ENCODE assay signal across 8 mouse cellular contexts in genomic region chr4:130198694-130199670, GRCm38 (mm10). TPM values are rescaled to one million over a fixed set of nuclear protein-coding genes. Genes with fewer than 3 reads are reported as not detected.
DNase-seq lines count a peak whose midpoint lies in the region; ATAC-seq and TF ChIP-seq lines count a peak whose summit lies in the region.

No protein-coding gene starts in this region.

- H3K9me3 ChIP-seq in embryonic facial prominence, embryonic 15.5 days (replicated peaks), result no peaks in the 10 kb centered on the region
- no peaks in the 10 kb centered on the region for H3K9me3 ChIP-seq in kidney, embryonic 14.5 days (ENCODE audit: control insufficient read depth, low read length)
- no peaks in the 10 kb centered on the region for H3K9me3 ChIP-seq in limb, embryonic 14.5 days (ENCODE audit: control insufficient read depth, low read length)
- H3K9me3 ChIP-seq in midbrain, postnatal 0 days (ENCODE audit: low read length), result no peaks in the 10 kb centered on the region

- peak; percentile 43; the same call in 1 of the 2 replicates for ATAC-seq in embryonic facial prominence, embryonic 15.5 days (ENCODE audit: insufficient number of reproducible peaks, low FRiP score, low TSS enrichment, low read depth)
- peak; percentile 86 for ATAC-seq in kidney, embryonic 14.5 days (ENCODE audit: low FRiP score, low TSS enrichment)
- peak; percentile 75 for ATAC-seq in limb, embryonic 14.5 days (ENCODE audit: low FRiP score, low read depth)
- peak; percentile 74 for ATAC-seq in midbrain, postnatal 0 days (ENCODE audit: low FRiP score)

- DNase-seq in A20 (ENCODE audit: low read depth, low spot score), result peak; percentile 71
- DNase-seq in heart, adult 9 months (ENCODE audit: low spot score in 2 of 2), result peak; percentile 31 to 75
- peak; percentile 82 for DNase-seq in limb, embryonic 14.5 days (ENCODE audit: low spot score)
- DNase-seq in midbrain, postnatal 0 days (ENCODE audit: low spot score), result peak; percentile 82
- DNase-seq in spleen, postnatal 10 days (ENCODE audit: low spot score in 2 of 2), result peak; percentile 88 to 92

- WGBS in embryonic facial prominence, embryonic 15.5 days, result 14% methylated on average over 35 of the region's 35 CpGs
- 14% methylated on average over 35 of the region's 35 CpGs for WGBS in kidney, embryonic 14.5 days
- 22% methylated on average over 34 of the region's 35 CpGs for WGBS in limb, embryonic 14.5 days
- WGBS in midbrain, postnatal 0 days, result 14% methylated on average over 35 of the region's 35 CpGs

- H3K4me1 ChIP-seq in bone marrow macrophage, adult 2 months (ENCODE audit: control insufficient read depth, insufficient read depth, low read length), result no peaks in the 10 kb centered on the region
- peaks cover 7% of the 10 kb centered on the region for H3K4me1 ChIP-seq in embryonic facial prominence, embryonic 15.5 days
- H3K4me1 ChIP-seq in kidney, embryonic 14.5 days (ENCODE audit: control insufficient read depth, insufficient read depth, low read length), result peaks cover 7% of the 10 kb centered on the region
- H3K4me1 ChIP-seq in limb, embryonic 14.5 days (ENCODE audit: control insufficient read depth, insufficient read depth, low read length), result no peaks in the 10 kb centered on the region
- peaks cover 5% of the 10 kb centered on the region; the same call in 1 of the 2 replicates for H3K4me1 ChIP-seq in midbrain, postnatal 0 days (ENCODE audit: insufficient read depth, low read length)

- peaks cover 20% of the 10 kb centered on the region for H3K27me3 ChIP-seq in embryonic facial prominence, embryonic 15.5 days
- H3K27me3 ChIP-seq in kidney, embryonic 14.5 days (ENCODE audit: control insufficient read depth, insufficient read depth, low read length), result peaks cover 9% of the 10 kb centered on the region
- H3K27me3 ChIP-seq in limb, embryonic 14.5 days (ENCODE audit: control insufficient read depth, insufficient read depth, low read length), result peaks cover 6% of the 10 kb centered on the region; the same call in 1 of the 2 replicates
- no peaks in the 10 kb centered on the region for H3K27me3 ChIP-seq in midbrain, postnatal 0 days (ENCODE audit: insufficient read depth, low read length)

- H3K9ac ChIP-seq in embryonic facial prominence, embryonic 15.5 days, result no peak overlapping the region
- H3K9ac ChIP-seq in kidney, embryonic 14.5 days (ENCODE audit: low read depth, low read length), result peak overlapping the region; percentile 38; the same call in 1 of the 2 replicates
- H3K9ac ChIP-seq in limb, embryonic 14.5 days (ENCODE audit: low read depth, low read length, severe bottlenecking), result peak overlapping the region; percentile 43
- peak overlapping the region; percentile 47 for H3K9ac ChIP-seq in midbrain, postnatal 0 days (replicated peaks; ENCODE audit: low read length, poor library complexity, severe bottlenecking)

- peak overlapping the region; percentile 42 for H3K4me3 ChIP-seq in bone marrow macrophage, adult 2 months (ENCODE audit: insufficient read depth, low read length)
- peak overlapping the region; percentile 44 for H3K4me3 ChIP-seq in embryonic facial prominence, embryonic 15.5 days (replicated peaks)
- peak overlapping the region; percentile 29 for H3K4me3 ChIP-seq in kidney, embryonic 14.5 days (ENCODE audit: low read length)
- peak overlapping the region; percentile 32 for H3K4me3 ChIP-seq in limb, embryonic 14.5 days (replicated peaks; ENCODE audit: low read length)
- peak overlapping the region; percentile 26 for H3K4me3 ChIP-seq in midbrain, postnatal 0 days (ENCODE audit: low read depth, low read length)

- TF ChIP-seq POLR2A in bone marrow macrophage, adult 2 months (IDR thresholded peaks at IDR 0.05; ENCODE audit: borderline replicate concordance, low read depth, low read length), result no peak
- no peak for TF ChIP-seq POLR2A in limb, embryonic 14.5 days (IDR thresholded peaks at IDR 0.05; ENCODE audit: borderline replicate concordance, extremely low read depth, insufficient read depth, insufficient read length)

- H3K27ac ChIP-seq in bone marrow macrophage, adult 2 months (ENCODE audit: insufficient read depth, low read depth, low read length), result no peak overlapping the region
- no peak overlapping the region for H3K27ac ChIP-seq in embryonic facial prominence, embryonic 15.5 days (replicated peaks)
- no peak overlapping the region for H3K27ac ChIP-seq in kidney, embryonic 14.5 days (ENCODE audit: low read depth, low read length)
- no peak overlapping the region for H3K27ac ChIP-seq in limb, embryonic 14.5 days (replicated peaks; ENCODE audit: low read depth, low read length)
- no peak overlapping the region for H3K27ac ChIP-seq in midbrain, postnatal 0 days (ENCODE audit: low read depth, low read length)

- peak overlapping the region; percentile 76 for H3K4me2 ChIP-seq in embryonic facial prominence, embryonic 15.5 days (replicated peaks)
- H3K4me2 ChIP-seq in kidney, embryonic 14.5 days (replicated peaks; ENCODE audit: low read depth, low read length), result peak overlapping the region; percentile 62
- H3K4me2 ChIP-seq in limb, embryonic 14.5 days (replicated peaks; ENCODE audit: low read depth, low read length, severe bottlenecking), result peak overlapping the region; percentile 57
- H3K4me2 ChIP-seq in midbrain, postnatal 0 days (ENCODE audit: low read depth, low read length, poor library complexity, severe bottlenecking), result peak overlapping the region; percentile 52

- peak; percentile 90 for TF ChIP-seq CTCF in bone marrow macrophage, adult 2 months (IDR thresholded peaks at IDR 0.05; ENCODE audit: low read depth, low read length)
- TF ChIP-seq CTCF in midbrain, postnatal 0 days (IDR thresholded peaks at IDR 0.05), result peak; percentile 96

- H3K36me3 ChIP-seq in embryonic facial prominence, embryonic 15.5 days, result no peaks in the 10 kb centered on the region
- H3K36me3 ChIP-seq in kidney, embryonic 14.5 days (ENCODE audit: control insufficient read depth, insufficient read depth, low read length), result no peaks in the 10 kb centered on the region
- H3K36me3 ChIP-seq in limb, embryonic 14.5 days (ENCODE audit: control insufficient read depth, insufficient read depth, low read length), result no peaks in the 10 kb centered on the region
- no peaks in the 10 kb centered on the region for H3K36me3 ChIP-seq in midbrain, postnatal 0 days (ENCODE audit: insufficient read depth, low read length)

RNA-seq across cellular contexts. Expression of gene Gm853, which starts 23.2 kb away (rescaled TPM):
- polyA plus RNA-seq in bone marrow macrophage, adult 2 months (2012; ENCODE audit: insufficient read depth, insufficient read length, missing spikeins), result not detected in 2 replicates
- polyA plus RNA-seq in embryonic facial prominence, embryonic 15.5 days (2015; fragmentation: Nextera tagmentation; extraction: Ambion mirVana), result not detected in 2 replicates
- not detected in 2 replicates for polyA plus RNA-seq in kidney, embryonic 14.5 days (2014; fragmentation: Nextera tagmentation; extraction: Ambion mirVana)
- polyA plus RNA-seq in limb, embryonic 14.5 days (2012; rRNA removed), result 0.03 and 0.04 TPM in 2 replicates
- polyA plus RNA-seq in limb, embryonic 14.5 days (2014; fragmentation: Nextera tagmentation; extraction: Ambion mirVana), result not detected in 2 replicates
- total RNA-seq in midbrain, postnatal 0 days (2014; rRNA removed), result 0.49 TPM in 1 of 2 replicates, not detected in the other
- not detected in 2 replicates for polyA plus RNA-seq in midbrain, postnatal 0 days (2015; fragmentation: Nextera tagmentation; extraction: Ambion mirVana)

RNA-seq across cellular contexts. Expression of gene Tinagl1, which starts 24.1 kb away (rescaled TPM):
- 0.58 and 0.92 TPM in 2 replicates for polyA plus RNA-seq in bone marrow macrophage, adult 2 months (2012; ENCODE audit: insufficient read depth, insufficient read length, missing spikeins)
- polyA plus RNA-seq in embryonic facial prominence, embryonic 15.5 days (2015; fragmentation: Nextera tagmentation; extraction: Ambion mirVana), result 26.5 and 27.4 TPM in 2 replicates
- 20.9 and 26.1 TPM in 2 replicates for polyA plus RNA-seq in kidney, embryonic 14.5 days (2014; fragmentation: Nextera tagmentation; extraction: Ambion mirVana)
- 19.9 and 23.9 TPM in 2 replicates for polyA plus RNA-seq in limb, embryonic 14.5 days (2012; rRNA removed)
- 13.6 and 14.2 TPM in 2 replicates for polyA plus RNA-seq in limb, embryonic 14.5 days (2014; fragmentation: Nextera tagmentation; extraction: Ambion mirVana)
- total RNA-seq in midbrain, postnatal 0 days (2014; rRNA removed), result 7.2 and 7.5 TPM in 2 replicates
- 2.9 and 4.3 TPM in 2 replicates for polyA plus RNA-seq in midbrain, postnatal 0 days (2015; fragmentation: Nextera tagmentation; extraction: Ambion mirVana)

RNA-seq across cellular contexts. Expression of gene Hcrtr1, which starts 59.8 kb away (rescaled TPM):
- not detected in 2 replicates for polyA plus RNA-seq in bone marrow macrophage, adult 2 months (2012; ENCODE audit: insufficient read depth, insufficient read length, missing spikeins)
- 0.16 TPM in 1 of 2 replicates, not detected in the other for polyA plus RNA-seq in embryonic facial prominence, embryonic 15.5 days (2015; fragmentation: Nextera tagmentation; extraction: Ambion mirVana)
- not detected in 2 replicates for polyA plus RNA-seq in kidney, embryonic 14.5 days (2014; fragmentation: Nextera tagmentation; extraction: Ambion mirVana)
- polyA plus RNA-seq in limb, embryonic 14.5 days (2012; rRNA removed), result 0.10 and 0.37 TPM in 2 replicates
- 0.08 TPM in 1 of 2 replicates, not detected in the other for polyA plus RNA-seq in limb, embryonic 14.5 days (2014; fragmentation: Nextera tagmentation; extraction: Ambion mirVana)
- total RNA-seq in midbrain, postnatal 0 days (2014; rRNA removed), result 14.5 and 20.4 TPM in 2 replicates
- 13.9 and 16.7 TPM in 2 replicates for polyA plus RNA-seq in midbrain, postnatal 0 days (2015; fragmentation: Nextera tagmentation; extraction: Ambion mirVana)

Comparison
In these comparisons a context has a peak if more than half of its experiments do, and no peak if none do; other contexts are left out.
1. RNA of gene Hcrtr1, which starts 59.8 kb away (polyA plus RNA-seq): 13.9 to 16.7 TPM in midbrain, postnatal 0 days; 0.08 to 0.37 TPM in limb, embryonic 14.5 days, 0.16 TPM in embryonic facial prominence, embryonic 15.5 days, not detected in kidney, embryonic 14.5 days and not detected in bone marrow macrophage, adult 2 months; every median in the first group is over 10 times any median in the second.
2. Peak in every context shown above with its lines, with median percentiles within 50 percentile points of each other: DNase-seq, H3K4me3 ChIP-seq, ATAC-seq and H3K4me2 ChIP-seq.